Mouse (Mus musculus): ENCODE measurements around the gene Sord.

DNA sequence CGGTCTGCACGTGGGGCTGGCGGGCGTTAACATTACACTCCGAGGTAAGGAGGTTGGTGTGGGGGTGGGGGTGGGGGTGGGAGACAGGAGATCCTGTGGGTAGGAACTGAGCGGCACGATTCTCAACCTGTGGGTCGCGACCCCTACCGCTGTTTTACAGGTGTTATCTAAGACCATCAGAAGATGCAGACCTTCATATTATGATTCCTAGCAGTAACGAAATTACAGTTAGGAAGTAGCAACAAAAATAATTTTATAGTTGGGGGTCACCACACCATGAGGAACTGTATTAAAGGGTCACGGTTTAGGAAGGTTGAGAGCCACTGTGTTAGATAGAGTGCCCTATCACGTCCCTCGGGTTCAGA lies 66.1 kb downstream of the Sord start:
- TF ChIP-seq CTCF (IDR thresholded peaks at IDR 0.05; ENCODE audit: low read depth): no peak
- TF ChIP-seq EP300 (IDR thresholded peaks at IDR 0.05; ENCODE audit: low read depth): no peak
